Mouse (Mus musculus) forebrain, embryonic 10.5 days (tissue): ENCODE results near the gene Recql. TPM values are rescaled to one million over a fixed set of nuclear protein-coding genes. Genes with fewer than 3 reads are reported as not detected.

Source experiments
- DNase-seq: peaks from one replicate; pipeline ENCODE4 v3.0.0-alpha.2; 2017; ENCODE audit warnings: low spot score; ENCODE audit errors: extremely low spot score
- H3K27ac ChIP-seq: fragments of 300-500 bp; sonication (generic); 2 replicates; pipeline ENCODE4 v1.5.1; 2016; ENCODE audit warnings: mild to moderate bottlenecking
- H3K27me3 ChIP-seq: fragments of 300-500 bp; sonication (generic); 2 replicates; pipeline ENCODE4 v1.6.1; 2016; ENCODE audit warnings: mild to moderate bottlenecking; ENCODE audit not compliant: poor library complexity, severe bottlenecking
- H3K36me3 ChIP-seq: fragments of 300-500 bp; sonication (generic); replicated peaks from 2 replicates; pipeline ENCODE4 v1.6.1; 2016; ENCODE audit warnings: mild to moderate bottlenecking, moderate library complexity
- H3K4me1 ChIP-seq: fragments of 300-500 bp; sonication (generic); 2 replicates; pipeline ENCODE4 v1.6.1; 2016
- H3K4me3 ChIP-seq: fragments of 300-500 bp; sonication (generic); 2 replicates; pipeline ENCODE4 v1.5.1; 2016; ENCODE audit warnings: mild to moderate bottlenecking, moderate library complexity
- H3K9me3 ChIP-seq: fragments of 300-500 bp; sonication (generic); 2 replicates; pipeline ENCODE4 v1.6.1; 2016; ENCODE audit warnings: mild to moderate bottlenecking, moderate library complexity
- WGBS: fragments of 180-500 bp; shearing (Covaris S2); methylation state at CpG from one replicate; pipeline ENCODE4 v1.1.7; 2016; 5-methylcytosine and 5-hydroxymethylcytosine counted together
- polyA plus RNA-seq: library from polyadenylated mRNA; unstranded; fragments of >200 nt; fragmentation: Nextera tagmentation; extraction: Ambion mirVana; gene quantifications from 2 replicates; pipeline ENCODE4 v1.2.1, GENCODE M21; 2016

The Recql gene
- polyA plus RNA-seq, 1 experiment from 2014 or later = 43.5 TPM

- WGBS = 85% methylated on average over 5 of the region's 5 CpGs
- Histone ChIP-seq H3K27ac (no peak overlapping the region), H3K36me3 (no peaks in the 10 kb centered on the region), H3K27me3 (no peaks in the 10 kb centered on the region), H3K4me1 (no peaks in the 10 kb centered on the region), H3K4me3 (no peak overlapping the region), H3K9me3 (peaks cover 6% of the 10 kb centered on the region)
- DNase-seq = no peak
Observed at GRCm38 (mm10) chr6:142314285-142314684, 72.6 kb downstream of the Recql start.

GRCm38 (mm10) chr6:142305076-142305475 lies 81.8 kb downstream of the Recql start:
- DNase-seq = no peak
- H3K9me3 ChIP-seq = peaks cover 6% of the 10 kb centered on the region
- H3K27me3 ChIP-seq = no peaks in the 10 kb centered on the region
- 0 out of 2 replicates have a peak, but pooled peaks cover 5% of the 10 kb centered on the region for H3K4me1 ChIP-seq
- H3K27ac ChIP-seq = no peak overlapping the region
- no peak overlapping the region for H3K4me3 ChIP-seq
- H3K36me3 ChIP-seq = no peaks in the 10 kb centered on the region

Other genes starting within 250 kb of the Recql start
- gene Slco1a6, start 178.6 kb downstream of the Recql start, polyA plus RNA-seq = not detected in 2 replicates
- gene Iapp, start 88.7 kb downstream of the Recql start, polyA plus RNA-seq = not detected in 2 replicates
- gene Slco1a5, start 64.1 kb downstream of the Recql start, polyA plus RNA-seq = 0.31 and 0.46 TPM in 2 replicates
- 19.7 and 20.8 TPM in 2 replicates for gene Pyroxd1, start 41.4 kb downstream of the Recql start, polyA plus RNA-seq
- gene Golt1b, start 134 bp upstream of the Recql start, polyA plus RNA-seq = 112 and 119 TPM in 2 replicates
- gene Spx, start 26.4 kb upstream of the Recql start, polyA plus RNA-seq = 0.33 and 0.53 TPM in 2 replicates
- not detected in 2 replicates for gene Gys2, start 86.0 kb upstream of the Recql start, polyA plus RNA-seq
- gene Ldhb, start 120.9 kb upstream of the Recql start, polyA plus RNA-seq = 512 and 551 TPM in 2 replicates
- gene Kcnj8, start 184.5 kb upstream of the Recql start, polyA plus RNA-seq = 0.26 and 0.89 TPM in 2 replicates